In the genomic region with DNA sequence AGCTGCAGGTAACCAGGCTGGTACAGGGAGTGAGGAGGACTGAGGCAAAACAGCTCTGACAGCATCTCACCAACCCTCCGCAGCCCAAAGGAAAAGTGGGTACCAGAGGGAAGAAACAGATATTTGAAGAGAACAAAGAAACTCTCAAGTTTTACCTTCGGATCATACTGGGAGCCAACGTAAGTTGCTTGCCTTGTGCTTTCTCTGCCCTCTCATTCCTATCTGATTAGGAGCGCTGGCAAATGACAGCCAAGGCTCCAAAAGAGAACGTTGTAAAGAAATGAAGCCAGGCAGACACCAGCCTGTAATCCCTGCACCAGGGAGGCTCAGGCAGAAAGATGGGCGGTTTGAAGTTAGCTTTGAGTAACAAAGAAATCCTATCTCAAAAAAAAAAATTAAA, we compare ENCODE assay signal across 9 mouse cellular contexts. TPM values are rescaled to one million over a fixed set of nuclear protein-coding genes. Genes with fewer than 3 reads are reported as not detected.
A peak's percentile ranks its signal among the peaks of the same experiment; 100 is the strongest.
DNase-seq lines count a peak whose midpoint lies in the region; ATAC-seq and TF ChIP-seq lines count a peak whose summit lies in the region.
"Had no signal": no experiment of that assay in that cellular context is flagged by ENCODE, and none has a peak within 500 bp of the region (broad histone marks: within the 10 kb centered on the region; RNA-seq: fewer than 3 reads in every experiment).

No protein-coding gene starts in this region.

- DNase-seq in kidney, postnatal 14 days: no peak
- no peak for DNase-seq in layer of hippocampus, adult 8-10 months (ENCODE audit: low spot score in 2 of 2)
- DNase-seq in gastrocnemius, postnatal 25 days: no peak
- no peak for DNase-seq in gastrocnemius, postnatal 36 days
- DNase-seq: retina, postnatal 1 day had no signal

- H3K27ac ChIP-seq in kidney, embryonic 16.5 days (ENCODE audit: low read length): peak overlapping the region; percentile 92
- H3K27ac ChIP-seq in cortical plate, adult 2 months (ENCODE audit: insufficient read depth, low read length): no peak overlapping the region
- peak overlapping the region; percentile 83 for H3K27ac ChIP-seq in hindbrain, embryonic 15.5 days (replicated peaks)
- H3K27ac ChIP-seq in midbrain, embryonic 15.5 days: peak overlapping the region; percentile 83; the same call in 1 of the 2 replicates

- H3K9me3 ChIP-seq in kidney, embryonic 16.5 days (ENCODE audit: low read length): no peaks in the 10 kb centered on the region
- H3K9me3 ChIP-seq in hindbrain, embryonic 15.5 days: no peaks in the 10 kb centered on the region
- no peaks in the 10 kb centered on the region for H3K9me3 ChIP-seq in midbrain, embryonic 15.5 days

- H3K27me3 ChIP-seq in kidney, embryonic 16.5 days (ENCODE audit: insufficient read depth, low read length): no peaks in the 10 kb centered on the region
- no peaks in the 10 kb centered on the region for H3K27me3 ChIP-seq in hindbrain, embryonic 15.5 days
- H3K27me3 ChIP-seq in midbrain, embryonic 15.5 days (replicated peaks): no peaks in the 10 kb centered on the region

- TF ChIP-seq POLR2A in cortical plate, adult 2 months (IDR thresholded peaks at IDR 0.05; ENCODE audit: extremely low read depth, insufficient read depth, low read length): no peak

- H3K4me1 ChIP-seq in kidney, embryonic 16.5 days (ENCODE audit: insufficient read depth, low read length): peaks cover 18% of the 10 kb centered on the region
- H3K4me1 ChIP-seq in cortical plate, adult 2 months (ENCODE audit: control insufficient read depth, insufficient read depth, low read length): peaks cover 7% of the 10 kb centered on the region; the same call in 1 of the 2 replicates
- H3K4me1 ChIP-seq in hindbrain, embryonic 15.5 days (replicated peaks): peaks cover 24% of the 10 kb centered on the region
- peaks cover 26% of the 10 kb centered on the region for H3K4me1 ChIP-seq in midbrain, embryonic 15.5 days

- H3K4me3 ChIP-seq in kidney, embryonic 16.5 days (ENCODE audit: low read length): peak overlapping the region; percentile 94
- H3K4me3 ChIP-seq in cortical plate, adult 2 months (ENCODE audit: insufficient read depth, low read length): peak overlapping the region; percentile 69
- H3K4me3 ChIP-seq in hindbrain, embryonic 15.5 days: peak overlapping the region; percentile 68
- peak overlapping the region; percentile 91 for H3K4me3 ChIP-seq in midbrain, embryonic 15.5 days

- no peak for ATAC-seq in kidney, embryonic 16.5 days (ENCODE audit: low FRiP score, low TSS enrichment)
- no peak for ATAC-seq in hindbrain, embryonic 15.5 days (ENCODE audit: low FRiP score, low read depth)
- no peak for ATAC-seq in midbrain, embryonic 15.5 days (replicated peaks)

- H3K9ac ChIP-seq in kidney, embryonic 16.5 days (replicated peaks; ENCODE audit: low read length): peak overlapping the region; percentile 90
- peak overlapping the region; percentile 87 for H3K9ac ChIP-seq in hindbrain, embryonic 15.5 days
- peak overlapping the region; percentile 63 for H3K9ac ChIP-seq in midbrain, embryonic 15.5 days

- intact Hi-C loops in gastrocnemius, postnatal 36 days (cut with DNase I): no loop called here

- H3K4me2 ChIP-seq in kidney, embryonic 16.5 days (replicated peaks; ENCODE audit: low read depth, low read length): peak overlapping the region; percentile 93
- H3K4me2 ChIP-seq in hindbrain, embryonic 15.5 days: peak overlapping the region; percentile 90
- peak overlapping the region; percentile 70 for H3K4me2 ChIP-seq in midbrain, embryonic 15.5 days

- WGBS in kidney, embryonic 16.5 days: 37% methylated on average over 6 of the region's 6 CpGs
- WGBS in hindbrain, embryonic 15.5 days: 43% methylated on average over 6 of the region's 6 CpGs
- 45% methylated on average over 6 of the region's 6 CpGs for WGBS in midbrain, embryonic 15.5 days

- peaks cover 49% of the 10 kb centered on the region for H3K36me3 ChIP-seq in kidney, embryonic 16.5 days (ENCODE audit: insufficient read depth, low read length)
- H3K36me3 ChIP-seq in hindbrain, embryonic 15.5 days: peaks cover 44% of the 10 kb centered on the region
- H3K36me3 ChIP-seq in midbrain, embryonic 15.5 days (replicated peaks): peaks cover 43% of the 10 kb centered on the region; the same call in 1 of the 2 replicates

- TF ChIP-seq CTCF in cortical plate, adult 2 months (IDR thresholded peaks at IDR 0.05; ENCODE audit: extremely low read depth, insufficient read depth, low read length): no peak

RNA-seq across cellular contexts. Expression of a gene that starts 0.8 kb away (rescaled TPM):
- 120 and 136 TPM in 2 replicates for polyA plus RNA-seq in kidney, embryonic 16.5 days (2015; fragmentation: Nextera tagmentation; extraction: Ambion mirVana)
- 71.5 and 78.1 TPM in 2 replicates for polyA plus RNA-seq in cortical plate, adult 2 months (2012; rRNA removed)
- 132 and 143 TPM in 2 replicates for polyA plus RNA-seq in hindbrain, embryonic 15.5 days (2015; fragmentation: Nextera tagmentation; extraction: Ambion mirVana)
- 130 and 139 TPM in 2 replicates for polyA plus RNA-seq in midbrain, embryonic 15.5 days (2015; fragmentation: Nextera tagmentation; extraction: Ambion mirVana)
- 10 to 100 TPM; 40.2 to 47.2 (median 43.3) TPM for total RNA-seq in layer of hippocampus, adult 8-10 months (2022)
- 10 to 100 TPM; 20.5 to 23.1 TPM for total RNA-seq in gastrocnemius, postnatal 25 days (2021)
- 10 to 100 TPM; 18.5 to 20.1 TPM for total RNA-seq in gastrocnemius, postnatal 36 days (2021)

RNA-seq across cellular contexts. Expression of a gene that starts 0.9 kb away (rescaled TPM):
- polyA plus RNA-seq in kidney, embryonic 16.5 days (2015; fragmentation: Nextera tagmentation; extraction: Ambion mirVana): 2.2 and 2.4 TPM in 2 replicates
- polyA plus RNA-seq in cortical plate, adult 2 months (2012; rRNA removed): 3.7 and 4.3 TPM in 2 replicates
- polyA plus RNA-seq in hindbrain, embryonic 15.5 days (2015; fragmentation: Nextera tagmentation; extraction: Ambion mirVana): 0.80 and 0.85 TPM in 2 replicates
- polyA plus RNA-seq in midbrain, embryonic 15.5 days (2015; fragmentation: Nextera tagmentation; extraction: Ambion mirVana): 0.68 and 1.1 TPM in 2 replicates
- 10 to 100 TPM in 1 of 4 experiments, 1 to 10 TPM in 3; 6.7 to 10.1 (median 8.7) TPM for total RNA-seq in layer of hippocampus, adult 8-10 months (2022)
- total RNA-seq in gastrocnemius, postnatal 25 days (2021): 1 to 10 TPM in 1 of 2 experiments, under 1 TPM in 1; 0.87 to 1.4 TPM
- 1 to 10 TPM in 1 of 2 experiments, under 1 TPM in 1; 0.99 to 1.1 TPM for total RNA-seq in gastrocnemius, postnatal 36 days (2021)

RNA-seq across cellular contexts. Expression of a gene that starts 20.8 kb away (rescaled TPM):
- 3.7 and 4.6 TPM in 2 replicates for polyA plus RNA-seq in kidney, embryonic 16.5 days (2015; fragmentation: Nextera tagmentation; extraction: Ambion mirVana)
- 3.4 and 3.5 TPM in 2 replicates for polyA plus RNA-seq in cortical plate, adult 2 months (2012; rRNA removed)
- polyA plus RNA-seq in hindbrain, embryonic 15.5 days (2015; fragmentation: Nextera tagmentation; extraction: Ambion mirVana): 0.69 and 0.87 TPM in 2 replicates
- polyA plus RNA-seq in midbrain, embryonic 15.5 days (2015; fragmentation: Nextera tagmentation; extraction: Ambion mirVana): 0.88 and 1.2 TPM in 2 replicates
- total RNA-seq in layer of hippocampus, adult 8-10 months (2022): 1 to 10 TPM; 2.4 to 6.3 (median 5.2) TPM
- total RNA-seq in gastrocnemius, postnatal 25 days (2021): 10 to 100 TPM; 17.4 to 24.6 TPM
- 10 to 100 TPM; 22.0 to 32.0 TPM for total RNA-seq in gastrocnemius, postnatal 36 days (2021)

RNA-seq across cellular contexts. Expression of a gene that starts 21.6 kb away (rescaled TPM):
- 13.3 and 13.9 TPM in 2 replicates for polyA plus RNA-seq in kidney, embryonic 16.5 days (2015; fragmentation: Nextera tagmentation; extraction: Ambion mirVana)
- 2.4 and 2.9 TPM in 2 replicates for polyA plus RNA-seq in cortical plate, adult 2 months (2012; rRNA removed)
- polyA plus RNA-seq in hindbrain, embryonic 15.5 days (2015; fragmentation: Nextera tagmentation; extraction: Ambion mirVana): 1.3 and 1.5 TPM in 2 replicates
- 1.1 and 1.3 TPM in 2 replicates for polyA plus RNA-seq in midbrain, embryonic 15.5 days (2015; fragmentation: Nextera tagmentation; extraction: Ambion mirVana)
- 1 to 10 TPM in 2 of 4 experiments, under 1 TPM in 2; 0.63 to 2.3 (median 1.4) TPM for total RNA-seq in layer of hippocampus, adult 8-10 months (2022)
- under 1 TPM; 0.49 to 0.99 TPM for total RNA-seq in gastrocnemius, postnatal 25 days (2021)
- under 1 TPM; 0.66 to 0.94 TPM for total RNA-seq in gastrocnemius, postnatal 36 days (2021)

RNA-seq across cellular contexts. Expression of a gene that starts 21.7 kb away (rescaled TPM):
- 2.5 and 3.1 TPM in 2 replicates for polyA plus RNA-seq in kidney, embryonic 16.5 days (2015; fragmentation: Nextera tagmentation; extraction: Ambion mirVana)
- 33.7 and 33.8 TPM in 2 replicates for polyA plus RNA-seq in cortical plate, adult 2 months (2012; rRNA removed)
- polyA plus RNA-seq in hindbrain, embryonic 15.5 days (2015; fragmentation: Nextera tagmentation; extraction: Ambion mirVana): 11.8 and 13.8 TPM in 2 replicates
- polyA plus RNA-seq in midbrain, embryonic 15.5 days (2015; fragmentation: Nextera tagmentation; extraction: Ambion mirVana): 12.0 and 12.2 TPM in 2 replicates
- 10 to 100 TPM; 13.9 to 15.4 (median 14.4) TPM for total RNA-seq in layer of hippocampus, adult 8-10 months (2022)
- under 1 TPM; 0.56 to 0.72 TPM for total RNA-seq in gastrocnemius, postnatal 25 days (2021)
- total RNA-seq in gastrocnemius, postnatal 36 days (2021): under 1 TPM; 0.59 to 0.91 TPM
